Mouse (Mus musculus): ENCODE data around the gene Gm20431. TPM values are rescaled to one million over a fixed set of nuclear protein-coding genes. Genes with fewer than 3 reads are reported as not detected.
A peak's percentile ranks its signal among the peaks of the same experiment; 100 is the strongest.

Gm20431 gene
- polyA plus RNA-seq, 1 experiment from 2014 or later = 6.1 TPM

DNA sequence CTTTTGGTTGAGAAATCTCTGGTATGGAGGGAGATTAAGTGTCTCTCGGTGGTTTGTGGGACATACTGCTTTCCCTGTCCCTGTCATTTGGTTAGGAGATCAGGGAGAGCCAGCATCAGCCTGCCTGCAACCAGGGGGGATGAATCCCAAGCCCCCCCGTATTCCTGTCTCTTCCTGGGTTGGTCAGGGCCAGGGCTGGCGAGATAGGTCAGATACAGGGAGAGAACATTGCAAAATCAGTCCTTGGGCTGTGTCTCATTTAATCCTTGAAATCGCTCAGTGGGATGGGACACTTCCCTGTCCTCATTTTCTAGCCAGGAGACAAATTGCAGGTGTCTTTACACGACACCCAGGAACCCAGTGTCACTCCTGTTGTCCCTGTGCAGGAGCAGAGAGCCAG, 38.7 kb upstream of the Gm20431 start:
- H3K27ac ChIP-seq (ENCODE audit: low read depth, low read length) = no peak overlapping the region
- 69% methylated on average over 5 of the region's 5 CpGs for WGBS
- 0 out of 2 replicates have a peak overlapping the region, but pooled peaks have one; percentile 7 for H3K9ac ChIP-seq (ENCODE audit: low read depth, low read length)
- no peak overlapping the region for H3K4me2 ChIP-seq (replicated peaks; ENCODE audit: low read depth, low read length)
- H3K4me1 ChIP-seq (ENCODE audit: control insufficient read depth, insufficient read depth, low read length) = 0 out of 2 replicates have a peak, but pooled peaks cover 6% of the 10 kb centered on the region
- H3K27me3 ChIP-seq (ENCODE audit: control insufficient read depth, insufficient read depth, low read length) = no peaks in the 10 kb centered on the region
- H3K36me3 ChIP-seq (ENCODE audit: control insufficient read depth, insufficient read depth, low read length) = no peaks in the 10 kb centered on the region
- peaks cover 4% of the 10 kb centered on the region for H3K9me3 ChIP-seq (ENCODE audit: control insufficient read depth, low read length)
- no peak overlapping the region for H3K4me3 ChIP-seq (ENCODE audit: low read length)
- no peak for ATAC-seq (ENCODE audit: low FRiP score, low TSS enrichment)

- Histone ChIP-seq H3K9me3 (ENCODE audit: control insufficient read depth, low read length) (peaks cover 7% of the 10 kb centered on the region), H3K4me1 (ENCODE audit: control insufficient read depth, insufficient read depth, low read length) (0 out of 2 replicates have a peak, but pooled peaks cover 6% of the 10 kb centered on the region), H3K27ac (ENCODE audit: low read depth, low read length) (peak overlapping the region; percentile 55; the same call in 1 of the 2 replicates), H3K9ac (ENCODE audit: low read depth, low read length) (no peak overlapping the region), H3K4me3 (ENCODE audit: low read length) (no peak overlapping the region), H3K36me3 (ENCODE audit: control insufficient read depth, insufficient read depth, low read length) (no peaks in the 10 kb centered on the region), H3K27me3 (ENCODE audit: control insufficient read depth, insufficient read depth, low read length) (no peaks in the 10 kb centered on the region), H3K4me2 (replicated peaks; ENCODE audit: low read depth, low read length) (no peak overlapping the region)
- ATAC-seq (ENCODE audit: low FRiP score, low TSS enrichment) = 0 out of 2 replicates have a peak, but pooled peaks have one; percentile 21
- WGBS = 43% methylated on average over 5 of the region's 5 CpGs
Measured at GRCm38 (mm10) chr2:167697902-167698301, 36.6 kb upstream of the Gm20431 start.

GRCm38 (mm10) chr2:167696143-167696542, 34.8 kb upstream of the Gm20431 start:
- H3K36me3 ChIP-seq (ENCODE audit: control insufficient read depth, insufficient read depth, low read length) = no peaks in the 10 kb centered on the region
- no peak overlapping the region for H3K27ac ChIP-seq (ENCODE audit: low read depth, low read length)
- H3K9ac ChIP-seq (ENCODE audit: low read depth, low read length) = 0 out of 2 replicates have a peak overlapping the region, but pooled peaks have one; percentile 18
- H3K4me2 ChIP-seq (replicated peaks; ENCODE audit: low read depth, low read length) = no peak overlapping the region
- H3K4me1 ChIP-seq (ENCODE audit: control insufficient read depth, insufficient read depth, low read length) = 0 out of 2 replicates have a peak, but pooled peaks cover 6% of the 10 kb centered on the region
- H3K4me3 ChIP-seq (ENCODE audit: low read length) = no peak overlapping the region
- no peaks in the 10 kb centered on the region for H3K27me3 ChIP-seq (ENCODE audit: control insufficient read depth, insufficient read depth, low read length)
- ATAC-seq (ENCODE audit: low FRiP score, low TSS enrichment) = no peak
- H3K9me3 ChIP-seq (ENCODE audit: control insufficient read depth, low read length) = peaks cover 7% of the 10 kb centered on the region
- 53% methylated on average over 7 of the region's 7 CpGs for WGBS

DNA sequence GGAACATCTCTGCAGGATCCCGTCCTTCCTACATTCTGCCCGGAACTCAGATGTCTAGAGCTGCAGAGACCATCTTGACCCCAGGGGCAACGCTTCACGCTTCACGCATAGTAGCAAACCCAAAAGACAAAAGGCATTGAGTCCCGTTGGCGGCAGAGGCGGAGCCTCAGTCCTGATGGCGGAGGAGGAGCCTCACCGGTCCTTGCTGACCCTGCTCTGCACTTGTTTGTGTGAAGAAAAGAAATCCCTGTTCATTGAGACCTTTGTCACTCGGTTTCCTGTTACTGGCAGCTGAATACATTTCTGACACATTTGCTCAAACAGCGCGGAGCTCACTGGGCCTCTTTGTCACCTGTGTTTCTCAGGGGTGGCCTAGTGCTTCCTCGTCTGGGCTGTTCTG, 34.2 kb upstream of the Gm20431 start:
- Histone ChIP-seq H3K36me3 (ENCODE audit: control insufficient read depth, insufficient read depth, low read length) (no peaks in the 10 kb centered on the region), H3K4me3 (ENCODE audit: low read length) (no peak overlapping the region), H3K4me2 (replicated peaks; ENCODE audit: low read depth, low read length) (no peak overlapping the region), H3K27ac (ENCODE audit: low read depth, low read length) (no peak overlapping the region), H3K27me3 (ENCODE audit: control insufficient read depth, insufficient read depth, low read length) (0 out of 2 replicates have a peak, but pooled peaks cover under 1% of the 10 kb centered on the region), H3K9ac (ENCODE audit: low read depth, low read length) (no peak overlapping the region), H3K4me1 (ENCODE audit: control insufficient read depth, insufficient read depth, low read length) (peaks cover 7% of the 10 kb centered on the region; the same call in 1 of the 2 replicates), H3K9me3 (ENCODE audit: control insufficient read depth, low read length) (peaks cover 7% of the 10 kb centered on the region)
- 84% methylated on average over 14 of the region's 14 CpGs for WGBS
- no peak for ATAC-seq (ENCODE audit: low FRiP score, low TSS enrichment)

DNA sequence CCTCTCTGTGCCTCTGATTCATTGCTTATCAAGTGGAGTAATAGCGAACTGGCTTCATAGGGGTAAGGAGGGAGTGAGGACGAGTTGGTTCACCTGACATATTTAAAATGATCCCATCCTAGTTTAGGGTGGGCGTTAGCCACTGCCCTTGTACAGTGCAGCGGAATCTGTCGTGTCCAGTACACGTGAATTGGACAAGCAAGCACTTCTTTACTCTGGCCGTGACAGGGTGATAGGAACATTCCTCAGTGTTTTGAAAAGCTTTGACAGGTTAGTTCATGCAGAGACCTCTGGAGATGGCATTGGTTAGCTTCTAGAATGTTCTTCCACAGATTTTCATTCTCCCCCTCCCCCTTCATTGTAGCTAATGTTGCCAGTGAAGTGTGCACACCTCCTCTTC, 33.7 kb upstream of the Gm20431 start:
- Histone ChIP-seq H3K27ac (ENCODE audit: low read depth, low read length) (no peak overlapping the region), H3K27me3 (ENCODE audit: control insufficient read depth, insufficient read depth, low read length) (peaks cover 3% of the 10 kb centered on the region; the same call in 1 of the 2 replicates), H3K4me2 (replicated peaks; ENCODE audit: low read depth, low read length) (no peak overlapping the region), H3K9me3 (ENCODE audit: control insufficient read depth, low read length) (peaks cover 7% of the 10 kb centered on the region), H3K4me1 (ENCODE audit: control insufficient read depth, insufficient read depth, low read length) (peaks cover 10% of the 10 kb centered on the region; the same call in 1 of the 2 replicates), H3K4me3 (ENCODE audit: low read length) (no peak overlapping the region), H3K36me3 (ENCODE audit: control insufficient read depth, insufficient read depth, low read length) (no peaks in the 10 kb centered on the region), H3K9ac (ENCODE audit: low read depth, low read length) (no peak overlapping the region)
- 91% methylated on average over 7 of the region's 7 CpGs for WGBS
- no peak for ATAC-seq (ENCODE audit: low FRiP score, low TSS enrichment)

- no peak overlapping the region for H3K4me2 ChIP-seq (replicated peaks; ENCODE audit: low read depth, low read length)
- no peak overlapping the region for H3K27ac ChIP-seq (ENCODE audit: low read depth, low read length)
- peaks cover 7% of the 10 kb centered on the region for H3K9me3 ChIP-seq (ENCODE audit: control insufficient read depth, low read length)
- no peak overlapping the region for H3K9ac ChIP-seq (ENCODE audit: low read depth, low read length)
- H3K36me3 ChIP-seq (ENCODE audit: control insufficient read depth, insufficient read depth, low read length) = no peaks in the 10 kb centered on the region
- H3K4me1 ChIP-seq (ENCODE audit: control insufficient read depth, insufficient read depth, low read length) = peaks cover 13% of the 10 kb centered on the region; the same call in 1 of the 2 replicates
- no peak for ATAC-seq (ENCODE audit: low FRiP score, low TSS enrichment)
- WGBS = 67% methylated on average over 1 of the region's 1 CpGs
- H3K27me3 ChIP-seq (ENCODE audit: control insufficient read depth, insufficient read depth, low read length) = peaks cover 7% of the 10 kb centered on the region; the same call in 1 of the 2 replicates
- H3K4me3 ChIP-seq (ENCODE audit: low read length) = no peak overlapping the region
Measured at GRCm38 (mm10) chr2:167694244-167694643, 32.9 kb upstream of the Gm20431 start.

- H3K27ac ChIP-seq (ENCODE audit: low read depth, low read length) = no peak overlapping the region
- WGBS = 84% methylated on average over 2 of the region's 2 CpGs
- H3K27me3 ChIP-seq (ENCODE audit: control insufficient read depth, insufficient read depth, low read length) = peaks cover 7% of the 10 kb centered on the region; the same call in 1 of the 2 replicates
- H3K4me3 ChIP-seq (ENCODE audit: low read length) = no peak overlapping the region
- no peak overlapping the region for H3K4me2 ChIP-seq (replicated peaks; ENCODE audit: low read depth, low read length)
- peaks cover 13% of the 10 kb centered on the region; the same call in 1 of the 2 replicates for H3K4me1 ChIP-seq (ENCODE audit: control insufficient read depth, insufficient read depth, low read length)
- peaks cover 7% of the 10 kb centered on the region for H3K9me3 ChIP-seq (ENCODE audit: control insufficient read depth, low read length)
- H3K36me3 ChIP-seq (ENCODE audit: control insufficient read depth, insufficient read depth, low read length) = no peaks in the 10 kb centered on the region
- no peak for ATAC-seq (ENCODE audit: low FRiP score, low TSS enrichment)
- H3K9ac ChIP-seq (ENCODE audit: low read depth, low read length) = no peak overlapping the region
Measured at GRCm38 (mm10) chr2:167693540-167693939, 32.2 kb upstream of the Gm20431 start.

DNA sequence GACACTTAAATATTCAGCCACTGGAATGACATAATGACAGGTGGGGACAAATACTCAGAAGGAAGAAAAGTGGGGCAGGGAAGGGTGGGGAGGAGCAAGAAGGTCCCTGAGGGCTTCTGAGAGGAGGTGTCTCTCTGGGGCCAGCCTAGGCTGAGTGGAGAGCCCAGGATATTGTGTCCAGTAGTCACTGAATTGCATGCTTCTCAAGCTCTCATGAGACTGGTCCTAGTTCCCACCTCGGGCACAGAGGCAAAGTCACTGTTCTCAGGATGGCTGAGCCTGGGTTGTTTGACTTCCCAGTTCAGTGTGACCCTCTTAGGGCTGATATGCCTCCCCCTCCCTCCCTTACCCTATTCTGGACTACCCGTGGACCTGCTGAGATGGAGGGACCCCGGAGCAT, 31.5 kb upstream of the Gm20431 start:
- H3K9me3 ChIP-seq (ENCODE audit: control insufficient read depth, low read length) = peaks cover 7% of the 10 kb centered on the region
- no peak overlapping the region for H3K4me2 ChIP-seq (replicated peaks; ENCODE audit: low read depth, low read length)
- ATAC-seq (ENCODE audit: low FRiP score, low TSS enrichment) = no peak
- 63% methylated on average over 3 of the region's 3 CpGs for WGBS
- peaks cover 7% of the 10 kb centered on the region; the same call in 1 of the 2 replicates for H3K27me3 ChIP-seq (ENCODE audit: control insufficient read depth, insufficient read depth, low read length)
- H3K4me1 ChIP-seq (ENCODE audit: control insufficient read depth, insufficient read depth, low read length) = peaks cover 16% of the 10 kb centered on the region; the same call in 1 of the 2 replicates
- H3K36me3 ChIP-seq (ENCODE audit: control insufficient read depth, insufficient read depth, low read length) = no peaks in the 10 kb centered on the region
- H3K9ac ChIP-seq (ENCODE audit: low read depth, low read length) = no peak overlapping the region
- no peak overlapping the region for H3K27ac ChIP-seq (ENCODE audit: low read depth, low read length)
- H3K4me3 ChIP-seq (ENCODE audit: low read length) = no peak overlapping the region

- Histone ChIP-seq H3K36me3 (ENCODE audit: control insufficient read depth, insufficient read depth, low read length) (no peaks in the 10 kb centered on the region), H3K27ac (ENCODE audit: low read depth, low read length) (no peak overlapping the region), H3K4me2 (replicated peaks; ENCODE audit: low read depth, low read length) (no peak overlapping the region), H3K9me3 (ENCODE audit: control insufficient read depth, low read length) (peaks cover 7% of the 10 kb centered on the region), H3K27me3 (ENCODE audit: control insufficient read depth, insufficient read depth, low read length) (peaks cover 7% of the 10 kb centered on the region; the same call in 1 of the 2 replicates), H3K4me1 (ENCODE audit: control insufficient read depth, insufficient read depth, low read length) (peaks cover 16% of the 10 kb centered on the region; the same call in 1 of the 2 replicates), H3K4me3 (ENCODE audit: low read length) (no peak overlapping the region), H3K9ac (ENCODE audit: low read depth, low read length) (no peak overlapping the region)
- 88% methylated on average over 14 of the region's 14 CpGs for WGBS
- no peak for ATAC-seq (ENCODE audit: low FRiP score, low TSS enrichment)
Measured at GRCm38 (mm10) chr2:167691871-167692661, 30.8 kb upstream of the Gm20431 start.

Measured in kidney, embryonic 14.5 days (tissue).